Mouse (Mus musculus) erythroid progenitor cell, adult 5-6 weeks (primary cell): ENCODE results near the gene Snd1. TPM values are rescaled to one million over a fixed set of nuclear protein-coding genes. Genes with fewer than 3 reads are reported as not detected.
"Not testable (repeated sequence)": the region's sequence is repeated elsewhere in the genome, so short reads cannot be mapped to it uniquely, and the experiment has no call there.

Experiments
- ATAC-seq: replicated peaks from 2 replicates; pipeline ENCODE4 v1.8.0; 2016; ENCODE audit warnings: moderate number of reproducible peaks, mild to moderate bottlenecking, moderate TSS enrichment, inconsistent platforms; ENCODE audit not compliant: poor library complexity, low FRiP score, severe bottlenecking
- total RNA-seq, 2 experiments: library from RNA; stranded (forward) in 1 of 2; stranded (reverse) in 1 of 2; fragments of 150-400 nt in 1 of 2; fragments of 186-747, 209-891 nt in 1 of 2; gene quantifications; 2 replicates each; pipeline versions ENCODE4 v1.2.3 to v1.2.4; 2015 to 2017; ENCODE audit warnings: low replicate concordance in 2 of 2

The Snd1 gene
- total RNA-seq, 2 experiments from 2014 or later, result 19.9 to 26.0 TPM

- no peak for ATAC-seq
These were observed 427.6 kb downstream of the Snd1 start for GRCm38 (mm10) chr6:28902573-28902972.

DNA sequence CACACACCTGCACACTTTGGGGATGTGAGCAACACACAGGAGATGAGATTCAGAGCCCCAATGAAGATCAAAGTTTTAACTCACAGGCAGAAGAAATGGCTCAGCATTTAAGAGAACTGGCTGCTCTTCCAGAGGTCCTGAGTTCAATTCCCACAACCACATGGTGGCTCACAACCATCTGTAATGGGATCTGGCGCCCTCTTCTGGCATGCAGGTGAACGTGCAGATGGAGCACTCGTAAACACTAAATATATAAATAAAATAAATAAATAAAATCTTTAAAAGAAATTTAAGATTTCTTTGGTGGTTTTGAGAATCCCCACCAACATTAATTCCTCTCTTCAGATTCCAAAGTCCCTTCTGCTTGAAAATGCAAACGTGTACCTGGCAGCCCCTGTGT is 429.5 kb downstream of the Snd1 start:
- no peak for ATAC-seq

DNA sequence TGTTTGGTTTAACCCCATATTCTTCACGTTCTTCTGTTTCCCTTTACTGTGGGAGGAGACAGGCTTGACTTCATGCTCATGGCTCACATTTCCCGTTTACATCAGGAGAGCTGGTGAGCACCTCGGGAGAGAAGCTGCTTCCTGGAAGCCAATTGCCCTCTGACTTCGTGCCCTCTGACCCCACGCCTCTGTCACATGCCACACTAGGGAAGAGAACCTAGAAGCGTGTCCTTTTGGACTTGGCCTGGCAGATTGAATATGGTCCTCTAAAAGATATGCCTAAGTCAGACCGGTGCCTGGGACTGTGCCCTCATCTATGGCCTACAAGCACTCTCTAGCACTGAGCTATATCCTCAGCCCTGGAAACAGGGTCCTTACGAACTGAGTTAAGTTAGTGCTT is 430.4 kb downstream of the Snd1 start:
- ATAC-seq, result no peak

GRCm38 (mm10) chr6:28909866-28910265 is 434.9 kb downstream of the Snd1 start:
- no peak for ATAC-seq

DNA sequence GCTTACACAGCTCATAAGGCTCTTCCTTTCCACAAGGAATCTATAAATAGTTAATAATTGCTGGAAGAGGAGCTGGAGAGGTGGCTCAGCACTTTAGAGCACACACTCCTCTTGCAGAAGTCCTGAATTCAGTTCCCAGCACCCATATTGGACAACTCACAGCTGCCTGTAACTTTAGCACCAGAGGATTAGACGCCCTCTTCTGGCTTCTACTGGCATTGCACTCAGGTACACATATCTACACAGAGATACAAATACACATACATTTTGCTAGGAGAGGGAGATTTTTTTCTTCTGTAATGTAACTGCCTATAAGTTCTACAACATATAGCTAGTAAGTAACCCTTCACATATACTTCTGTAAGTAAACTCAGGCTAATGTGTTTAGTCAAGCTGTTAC is 440.0 kb downstream of the Snd1 start:
- no peak for ATAC-seq

GRCm38 (mm10) chr6:28916630-28917029 is 441.7 kb downstream of the Snd1 start:
- ATAC-seq, result no peak

DNA sequence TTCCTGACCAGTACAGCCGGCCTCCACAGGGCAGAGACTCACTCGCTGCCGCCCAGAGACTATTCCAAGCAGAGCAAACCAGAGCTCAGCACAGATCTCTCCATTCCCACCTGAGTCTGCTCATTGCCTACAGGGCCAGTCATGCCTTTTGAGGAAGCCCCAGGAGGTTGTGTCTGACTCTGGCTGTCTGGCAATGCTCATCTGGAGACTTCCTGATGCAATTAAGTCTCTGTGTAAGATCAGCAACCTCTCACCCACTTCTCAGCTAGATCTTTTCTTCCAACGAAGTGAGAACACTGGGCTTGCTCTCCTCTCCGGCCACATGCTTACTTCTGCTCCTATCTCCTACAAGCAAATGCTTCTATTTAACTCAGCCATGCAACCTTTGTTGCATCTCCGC is 444.4 kb downstream of the Snd1 start:
- ATAC-seq, result no peak

DNA sequence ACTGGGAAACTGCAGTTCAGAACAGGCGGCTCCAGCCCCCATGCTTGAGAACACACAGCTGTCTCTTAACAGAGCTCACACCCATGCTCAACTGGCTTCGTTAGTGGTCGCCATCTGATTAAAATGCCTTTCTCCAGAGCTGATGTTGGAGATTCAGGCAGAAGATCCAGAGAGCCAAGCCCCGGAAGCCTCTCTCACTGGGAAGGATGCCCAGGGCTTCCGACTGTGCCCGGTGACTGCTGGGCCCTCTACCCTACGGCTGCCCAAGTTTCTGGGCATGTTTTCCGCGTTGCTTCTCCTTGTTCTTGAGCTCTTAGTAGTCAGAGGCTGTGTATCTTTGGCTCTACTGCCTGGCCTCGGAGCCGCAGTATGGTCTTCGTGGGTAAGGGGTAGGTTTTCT is 447.4 kb downstream of the Snd1 start:
- ATAC-seq, result no peak

DNA sequence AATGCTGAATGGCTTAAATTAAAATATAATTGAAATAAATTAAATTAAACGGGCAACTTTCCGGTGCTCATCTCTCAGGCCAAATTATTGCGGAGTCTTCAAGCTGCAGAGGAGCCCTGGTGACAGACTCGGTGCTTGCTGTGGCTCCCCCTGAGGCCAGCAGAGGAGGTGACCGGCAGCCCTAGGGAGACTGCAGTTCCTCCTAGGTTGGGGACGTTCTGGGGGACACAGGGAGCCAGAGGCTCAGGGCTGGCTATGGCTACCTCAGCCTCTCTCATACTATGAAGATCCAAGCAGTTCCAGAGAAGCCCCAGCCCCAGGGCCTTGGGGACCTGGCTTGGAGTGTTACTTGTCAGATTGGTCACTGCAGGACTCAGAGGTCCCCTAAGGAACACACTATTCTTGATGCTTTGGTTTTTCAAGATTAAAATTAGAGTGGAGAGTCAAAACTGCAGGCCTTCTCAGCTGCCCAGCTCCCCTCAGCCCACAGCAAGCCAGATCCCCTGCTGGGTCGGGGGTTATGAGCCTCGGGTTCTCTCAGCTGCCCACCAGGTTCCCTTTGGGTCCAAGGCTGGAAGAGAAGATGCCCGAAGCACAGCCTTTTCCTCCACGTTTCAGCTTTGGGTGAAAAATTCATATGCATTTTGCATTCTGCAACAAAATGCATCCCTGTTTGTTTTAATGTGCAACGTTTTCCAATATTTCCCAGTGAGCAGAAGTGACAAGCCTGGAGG is 448.3 kb downstream of the Snd1 start:
- ATAC-seq, result no peak

GRCm38 (mm10) chr6:28923837-28924236 is 448.9 kb downstream of the Snd1 start:
- no peak for ATAC-seq

DNA sequence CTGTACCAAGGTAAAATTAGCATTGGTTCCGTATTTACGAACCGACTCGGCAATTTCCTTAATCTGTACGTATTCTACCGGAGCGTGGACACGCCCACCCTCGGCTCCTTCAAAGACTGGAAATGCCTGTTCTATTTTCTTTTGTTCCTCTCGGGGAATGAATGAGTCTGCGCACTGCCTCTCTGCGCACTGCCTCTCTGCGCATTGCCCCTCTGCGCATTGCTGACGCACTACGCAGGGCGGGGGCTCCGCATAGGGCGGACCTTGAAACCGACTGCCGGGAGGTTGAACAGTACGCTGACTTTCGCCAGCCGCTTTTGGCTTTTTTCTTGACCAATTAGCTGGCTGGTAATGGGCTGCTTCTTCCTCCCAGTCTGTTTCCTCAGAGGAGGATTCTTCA is 453.0 kb downstream of the Snd1 start:
- not testable (repeated sequence) for ATAC-seq

DNA sequence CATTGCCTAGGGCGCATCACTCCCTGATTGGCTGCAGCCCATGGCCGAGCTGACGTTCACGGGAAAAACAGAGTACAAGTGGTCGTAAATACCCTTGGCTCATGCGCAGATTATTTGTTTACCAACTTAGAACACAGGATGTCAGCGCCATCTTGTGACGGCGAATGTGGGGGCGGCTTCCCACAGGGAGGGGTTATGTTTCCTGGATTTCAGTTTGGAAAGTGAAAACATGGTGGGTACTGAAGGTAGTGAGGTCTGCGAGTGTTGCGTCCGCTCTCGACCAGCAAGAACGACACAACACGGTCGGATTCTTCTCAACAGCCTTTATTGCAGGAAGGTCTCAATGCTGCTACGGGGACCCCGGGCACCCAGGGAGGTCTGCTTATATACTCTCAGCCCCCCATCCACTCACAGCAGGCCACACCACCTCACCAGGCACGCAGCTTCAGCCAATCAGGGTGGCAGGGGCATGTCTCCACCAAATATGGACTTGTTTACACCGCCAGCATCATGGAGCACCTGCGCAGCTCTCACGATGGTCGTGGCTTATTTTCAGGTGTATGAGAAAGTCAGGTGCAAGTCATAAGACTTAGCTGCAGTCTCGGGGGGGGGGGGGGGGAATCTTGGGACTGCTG is 454.3 kb downstream of the Snd1 start:
- not testable (repeated sequence) for ATAC-seq

GRCm38 (mm10) chr6:28931234-28931633 is 456.3 kb downstream of the Snd1 start:
- no peak for ATAC-seq

DNA sequence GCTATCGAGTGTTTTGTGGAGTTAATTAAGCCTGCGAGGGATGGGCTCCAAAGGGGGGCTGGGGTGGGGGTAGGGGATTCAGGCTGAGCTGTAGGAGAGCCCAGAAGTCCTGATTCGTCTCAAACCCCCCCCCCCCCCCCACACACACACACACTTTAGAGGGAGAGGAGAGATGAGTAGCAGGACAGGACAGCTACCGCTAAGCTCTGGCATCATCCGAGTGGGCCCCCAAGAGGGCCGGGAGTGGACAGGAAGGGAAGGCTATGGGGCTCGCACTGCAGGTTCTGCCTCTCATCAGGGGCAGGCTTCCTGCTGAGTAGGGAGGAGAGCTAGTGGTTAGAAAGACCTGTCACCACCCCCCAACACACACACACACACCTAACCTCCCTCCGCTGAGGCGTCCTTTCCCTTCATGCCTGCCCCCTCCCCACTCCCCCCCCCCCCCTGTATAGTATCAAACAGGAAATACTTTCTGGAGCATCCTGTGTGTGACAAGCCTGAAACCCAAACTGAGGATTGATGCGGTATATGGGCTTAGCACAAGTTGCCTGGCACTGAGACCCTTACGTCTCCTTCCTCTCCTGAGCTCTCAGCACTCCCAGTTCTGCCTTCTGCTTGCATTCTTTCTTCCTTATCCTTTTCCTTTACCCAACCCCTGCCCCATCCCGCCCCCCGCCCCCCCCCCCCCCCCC is 456.8 kb downstream of the Snd1 start:
- no peak for ATAC-seq

- no peak for ATAC-seq
These were observed 457.5 kb downstream of the Snd1 start for GRCm38 (mm10) chr6:28932328-28932937.

- ATAC-seq, result no peak
These were observed 460.8 kb downstream of the Snd1 start for GRCm38 (mm10) chr6:28935736-28936135.

DNA sequence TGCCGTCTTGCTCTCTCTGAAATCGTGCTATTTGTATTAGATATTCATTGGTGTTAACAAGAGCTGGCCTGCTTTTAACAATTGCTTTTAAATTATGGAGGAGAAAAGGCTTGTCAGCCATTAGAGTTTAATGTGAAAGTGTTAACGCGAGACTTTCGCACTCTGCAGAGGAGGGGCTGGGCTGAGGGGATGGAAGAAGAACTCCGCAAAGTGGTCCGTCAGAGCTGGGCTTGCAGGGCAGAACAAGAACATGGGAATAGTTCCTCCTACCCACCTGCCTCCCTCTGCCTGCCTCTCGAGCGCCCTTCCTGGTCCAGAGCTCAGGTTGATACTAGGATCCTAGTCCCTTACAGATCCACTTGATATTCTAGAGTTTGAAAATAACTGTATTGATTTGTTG is 472.3 kb downstream of the Snd1 start:
- ATAC-seq, result no peak

DNA sequence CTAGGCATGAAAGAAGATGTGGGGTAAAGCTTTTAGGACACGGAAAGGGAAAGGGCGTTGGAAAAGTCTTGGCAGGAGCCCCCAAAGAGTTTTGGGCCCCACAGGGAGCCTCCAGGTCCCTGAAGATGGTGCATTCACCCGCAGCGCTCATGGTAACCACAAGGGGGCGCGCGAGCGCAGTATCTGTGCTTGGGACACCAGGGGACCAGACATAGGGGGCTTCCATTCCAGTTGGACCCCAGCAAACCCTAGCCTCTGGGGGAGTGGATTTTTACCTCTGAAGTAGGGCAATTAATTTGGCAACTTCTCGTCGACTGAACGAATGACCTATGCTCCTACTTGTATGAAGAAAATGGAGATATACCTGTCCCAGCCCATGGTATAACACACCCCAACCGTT is 474.3 kb downstream of the Snd1 start:
- ATAC-seq, result peak; percentile 65; the same call in 1 of the 2 replicates

DNA sequence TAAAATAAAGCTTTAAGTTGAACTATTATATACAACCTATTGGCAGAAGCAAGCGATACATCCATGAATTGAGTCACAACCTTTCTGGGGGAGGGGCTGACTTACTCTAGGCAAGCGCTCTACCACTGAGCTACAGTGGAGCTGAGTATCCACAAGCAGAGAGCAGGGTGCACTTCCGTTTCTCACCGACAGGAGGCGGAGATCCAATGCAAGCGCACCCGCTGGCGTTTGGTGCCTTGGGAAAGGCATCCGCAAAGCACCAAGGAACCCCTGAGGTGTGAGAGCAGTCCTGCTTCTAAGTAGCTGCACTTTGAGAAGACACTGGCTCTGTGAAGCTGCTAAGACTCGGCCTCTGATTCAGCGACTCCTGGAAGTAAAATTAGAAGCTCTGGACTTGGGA is 480.6 kb downstream of the Snd1 start:
- ATAC-seq, result 0 out of 2 replicates have a peak, but pooled peaks have one; percentile 42

DNA sequence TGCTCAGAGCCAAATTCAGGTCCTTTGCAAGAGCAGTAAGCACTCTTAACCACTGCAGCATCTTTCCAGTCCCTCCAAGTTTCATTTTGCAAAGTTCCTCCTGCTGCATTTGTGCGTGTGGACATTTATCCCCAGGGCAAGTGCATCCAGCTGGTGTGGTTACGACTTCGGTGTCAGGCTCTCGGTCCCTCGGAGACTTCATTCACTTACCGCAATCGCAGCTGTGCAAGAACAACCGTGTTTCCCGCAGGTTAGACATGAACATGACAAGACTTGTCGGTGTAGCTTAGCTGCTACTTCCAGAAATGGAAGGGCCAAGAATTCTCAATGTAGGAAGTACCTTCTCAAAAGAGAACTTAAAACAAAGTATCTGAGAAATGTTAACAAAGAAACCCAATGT is 482.5 kb downstream of the Snd1 start:
- no peak for ATAC-seq

GRCm38 (mm10) chr6:28963178-28963577 is 488.2 kb downstream of the Snd1 start:
- no peak for ATAC-seq
